Mouse (Mus musculus) heart, postnatal 0 days (tissue): ENCODE results near the gene Alkbh3.
A peak's percentile ranks its signal among the peaks of the same experiment; 100 is the strongest.

ENCODE experiments used
- CTCF ChIP-seq: IDR thresholded peaks from 2 replicates; pipeline ENCODE4 v1.5.1; 2016; ENCODE audit warnings: antibody characterized with exemption, control low read depth, low read depth
- EP300 ChIP-seq: IDR thresholded peaks from 2 replicates; pipeline ENCODE4 v1.6.1; 2016; ENCODE audit warnings: antibody characterized with exemption, low read depth

DNA sequence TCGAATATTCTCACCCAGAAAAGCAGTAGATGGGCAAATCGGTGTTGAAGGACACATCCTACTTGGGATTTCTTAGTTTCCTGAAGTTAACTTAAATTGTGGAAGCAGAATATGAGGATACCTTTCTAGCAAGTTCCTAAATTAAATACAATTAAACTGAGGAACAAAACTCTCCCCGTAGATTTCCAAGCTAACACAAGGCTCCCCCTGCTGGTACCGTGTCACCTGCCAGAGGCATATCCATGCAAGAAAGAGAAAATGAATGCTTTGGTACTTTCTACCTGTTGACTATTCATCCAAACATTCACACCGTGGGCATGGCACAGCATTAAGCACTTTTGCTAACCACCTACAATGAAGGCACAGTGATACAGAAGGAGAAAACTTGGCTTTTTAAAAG is 48.9 kb upstream of the Alkbh3 start:
- TF ChIP-seq CTCF: peak; percentile 57
- no peak for TF ChIP-seq EP300
